Mouse (Mus musculus) embryonic facial prominence, embryonic 11.5 days (tissue): Measurements from ENCODE around the gene Olfr133. TPM values are rescaled to one million over a fixed set of nuclear protein-coding genes. Genes with fewer than 3 reads are reported as not detected.
"Not testable (repeated sequence)": the region's sequence is repeated elsewhere in the genome, so short reads cannot be mapped to it uniquely, and the experiment has no call there.

Experiments
- ATAC-seq: fragments of 200-750 bp; cut with Nextera tagmentation; replicated peaks from 2 replicates; pipeline ENCODE4 v1.8.0; 2017; ENCODE audit warnings: low read depth; ENCODE audit not compliant: insufficient number of reproducible peaks, low FRiP score, low TSS enrichment
- DNase-seq: peaks from one replicate; pipeline ENCODE4 v3.0.0-alpha.2; 2015; ENCODE audit warnings: low spot score
- H3K27ac ChIP-seq: fragments of 300-500 bp; sonication (generic); replicated peaks from 2 replicates; pipeline ENCODE4 v1.5.1; 2014; ENCODE audit warnings: mild to moderate bottlenecking, low read depth, low read length, control low read depth
- H3K27me3 ChIP-seq: fragments of 300-500 bp; sonication (generic); 2 replicates; pipeline ENCODE4 v1.6.1; 2014; ENCODE audit warnings: mild to moderate bottlenecking, low read length, moderate library complexity, mixed read lengths; ENCODE audit not compliant: control insufficient read depth, insufficient read depth
- H3K36me3 ChIP-seq: fragments of 300-500 bp; sonication (generic); replicated peaks from 2 replicates; pipeline ENCODE4 v1.6.1; 2014; ENCODE audit warnings: low read depth, mild to moderate bottlenecking, low read length, moderate library complexity, mixed read lengths; ENCODE audit not compliant: control insufficient read depth, insufficient read depth
- H3K4me1 ChIP-seq: fragments of 300-500 bp; sonication (generic); 2 replicates; pipeline ENCODE4 v1.6.1; 2014; ENCODE audit warnings: low read length, mixed read lengths; ENCODE audit not compliant: control insufficient read depth, insufficient read depth
- H3K4me2 ChIP-seq: fragments of 300-500 bp; sonication (generic); 2 replicates; pipeline ENCODE4 v1.6.1; 2014; ENCODE audit warnings: low read depth, mild to moderate bottlenecking, control low read depth, low read length, moderate library complexity
- H3K4me3 ChIP-seq: fragments of 300-500 bp; sonication (generic); 2 replicates; pipeline ENCODE4 v1.5.1; 2014; ENCODE audit warnings: low read depth, low read length, control low read depth
- H3K9ac ChIP-seq: fragments of 300-500 bp; sonication (generic); replicated peaks from 2 replicates; pipeline ENCODE4 v1.6.1; 2014; ENCODE audit warnings: mild to moderate bottlenecking, control low read depth, low read length
- H3K9me3 ChIP-seq: fragments of 300-500 bp; sonication (generic); replicated peaks from 2 replicates; pipeline ENCODE4 v1.6.1; 2016; ENCODE audit warnings: mild to moderate bottlenecking, low read length, inconsistent platforms, mixed read lengths; ENCODE audit not compliant: control insufficient read depth
- WGBS: fragments of 180-500 bp; shearing (Covaris S2); extraction: QIAGEN DNeasy Blood & Tissue Kit; methylation state at CpG from one replicate; pipeline ENCODE4 v1.1.7; 2014; 5-methylcytosine and 5-hydroxymethylcytosine counted together
- polyA plus RNA-seq: library from polyadenylated mRNA; unstranded; fragments of >200 nt; fragmentation: Nextera tagmentation; extraction: Ambion mirVana; gene quantifications from 2 replicates; pipeline ENCODE4 v1.2.1, GENCODE M21; 2014

Olfr133 gene
- polyA plus RNA-seq, result not detected in 2 replicates

- Histone ChIP-seq H3K4me2 (no peak within 1 kb of the TSS), H3K9me3 (no peaks in the 10 kb centered on the region), H3K27ac (no peak within 1 kb of the TSS), H3K4me1 (no peaks in the 10 kb centered on the region), H3K27me3 (no peaks in the 10 kb centered on the region), H3K9ac (no peak within 1 kb of the TSS), H3K4me3 (no peak within 1 kb of the TSS), H3K36me3 (no peaks in the 10 kb centered on the region)
- ATAC-seq, result no peak
- WGBS, result 80% methylated on average over 2 of the region's 2 CpGs
- DNase-seq, result no peak
These were observed at the start of gene Olfr133 for GRCm38 (mm10) chr17:38144981-38145380. Gene Olfr133 (plus strand): TSS chr17:38145281.

GRCm38 (mm10) chr17:38124199-38124598 lies 20.9 kb upstream of the Olfr133 start:
- H3K27me3 ChIP-seq, H3K27ac ChIP-seq, H3K4me1 ChIP-seq, H3K9ac ChIP-seq, H3K9me3 ChIP-seq, ATAC-seq, H3K4me3 ChIP-seq, H3K4me2 ChIP-seq, H3K36me3 ChIP-seq, DNase-seq: not testable (repeated sequence)
- WGBS, result 90% methylated on average over 1 of the region's 1 CpGs

GRCm38 (mm10) chr17:38125371-38125770 lies 19.7 kb upstream of the Olfr133 start:
- DNase-seq, H3K4me2 ChIP-seq, H3K4me1 ChIP-seq, ATAC-seq, H3K9ac ChIP-seq, H3K27me3 ChIP-seq, H3K4me3 ChIP-seq, H3K27ac ChIP-seq, H3K36me3 ChIP-seq, H3K9me3 ChIP-seq: not testable (repeated sequence)
- 71% methylated on average over 3 of the region's 3 CpGs for WGBS

GRCm38 (mm10) chr17:38134426-38134825 lies 10.7 kb upstream of the Olfr133 start, which contains the start of gene Olfr132:
Gene Olfr132 (minus strand): TSS chr17:38134526.
- Histone ChIP-seq H3K9me3 (no peaks in the 10 kb centered on the region), H3K27me3 (no peaks in the 10 kb centered on the region), H3K4me3 (no peak within 1 kb of the TSS), H3K4me1 (no peaks in the 10 kb centered on the region), H3K27ac (no peak within 1 kb of the TSS), H3K9ac (no peak within 1 kb of the TSS), H3K36me3 (no peaks in the 10 kb centered on the region), H3K4me2 (no peak within 1 kb of the TSS)
- DNase-seq (no peak), ATAC-seq (no peak)
- 42% methylated on average over 1 of the region's 1 CpGs for WGBS

- Histone ChIP-seq H3K4me1 (no peaks in the 10 kb centered on the region), H3K27ac (no peak within 1 kb of the TSS), H3K9ac (no peak within 1 kb of the TSS), H3K36me3 (no peaks in the 10 kb centered on the region), H3K4me2 (no peak within 1 kb of the TSS), H3K27me3 (no peaks in the 10 kb centered on the region), H3K4me3 (no peak within 1 kb of the TSS), H3K9me3 (no peaks in the 10 kb centered on the region)
- no peak for DNase-seq
- WGBS, result 80% methylated on average over 3 of the region's 3 CpGs
- no peak for ATAC-seq
These were observed 26.0 kb downstream of the Olfr133 start, which contains the start of gene Olfr134 for GRCm38 (mm10) chr17:38171088-38171487. Gene Olfr134 (plus strand): TSS chr17:38171388.

Other genes starting within 250 kb of the Olfr133 start
- gene Olfr127, start 244.8 kb upstream of the Olfr133 start, polyA plus RNA-seq, result not detected in 2 replicates
- not detected in 2 replicates for gene Olfr128, start 224.7 kb upstream of the Olfr133 start, polyA plus RNA-seq
- not detected in 2 replicates for gene Olfr761, start 192.2 kb upstream of the Olfr133 start, polyA plus RNA-seq
- gene Olfr129, start 85.2 kb upstream of the Olfr133 start, polyA plus RNA-seq, result not detected in 2 replicates
- gene Olfr130, start 81.4 kb upstream of the Olfr133 start, polyA plus RNA-seq, result not detected in 2 replicates
- gene Olfr131, start 56.6 kb upstream of the Olfr133 start, polyA plus RNA-seq, result not detected in 2 replicates
- gene Olfr132, start 10.8 kb upstream of the Olfr133 start, polyA plus RNA-seq, result not detected in 2 replicates
- not detected in 2 replicates for gene Olfr134, start 26.1 kb downstream of the Olfr133 start, polyA plus RNA-seq
- gene Olfr135, start 59.1 kb downstream of the Olfr133 start, polyA plus RNA-seq, result not detected in 2 replicates
- not detected in 2 replicates for gene Olfr138, start 115.8 kb downstream of the Olfr133 start, polyA plus RNA-seq
- gene Olfr137, start 162.3 kb downstream of the Olfr133 start, polyA plus RNA-seq, result not detected in 2 replicates
- not detected in 2 replicates for gene Olfr136, start 184.6 kb downstream of the Olfr133 start, polyA plus RNA-seq